Mouse (Mus musculus) heart, embryonic 14.5 days (tissue): ENCODE data around the gene Hist1h2ad. TPM values are rescaled to one million over a fixed set of nuclear protein-coding genes. Genes with fewer than 3 reads are reported as not detected.
"Not testable (repeated sequence)": the region's sequence is repeated elsewhere in the genome, so short reads cannot be mapped to it uniquely, and the experiment has no call there.

ENCODE experiments used
- ATAC-seq: fragments of 200-750 bp; cut with Nextera tagmentation; 2 replicates; pipeline ENCODE4 v1.8.0; 2017; ENCODE audit warnings: low read depth, moderate TSS enrichment; ENCODE audit not compliant: insufficient number of reproducible peaks, insufficient read depth, low FRiP score
- H3K27ac ChIP-seq, 2 experiments: fragments of 200-500 bp in 1 of 2; fragments of 300-500 bp in 1 of 2; sonication (generic) in 1 of 2; replicated peaks in 1 of 2; 2 replicates each; pipeline ENCODE4 v1.5.1; 2012 to 2014; ENCODE audit warnings: low read depth in 2 of 2, low read length in 2 of 2, control low read depth in 1 of 2, mild to moderate bottlenecking in 1 of 2, mixed read lengths in 1 of 2; ENCODE audit not compliant: control insufficient read depth in 1 of 2, insufficient read depth in 1 of 2
- H3K27me3 ChIP-seq: fragments of 300-500 bp; sonication (generic); 2 replicates; pipeline ENCODE4 v1.6.1; 2014; ENCODE audit warnings: mild to moderate bottlenecking, low read length, control low read depth; ENCODE audit not compliant: control insufficient read depth, insufficient read depth
- H3K36me3 ChIP-seq: fragments of 300-500 bp; sonication (generic); 2 replicates; pipeline ENCODE4 v1.6.1; 2014; ENCODE audit warnings: mild to moderate bottlenecking, control low read depth, low read length, mixed read lengths; ENCODE audit not compliant: control insufficient read depth, insufficient read depth
- H3K4me1 ChIP-seq, 2 experiments: fragments of 200-500 bp in 1 of 2; fragments of 300-500 bp in 1 of 2; sonication (generic) in 1 of 2; 2 replicates each; pipeline ENCODE4 v1.6.1; 2012 to 2014; ENCODE audit warnings: low read length in 2 of 2, control low read depth in 1 of 2, mixed read lengths in 1 of 2; ENCODE audit not compliant: control insufficient read depth in 2 of 2, insufficient read depth in 2 of 2
- H3K4me2 ChIP-seq: fragments of 300-500 bp; sonication (generic); 2 replicates; pipeline ENCODE4 v1.6.1; 2014; ENCODE audit warnings: mild to moderate bottlenecking, low read length
- H3K4me3 ChIP-seq, 2 experiments: fragments of 200-500 bp in 1 of 2; fragments of 300-500 bp in 1 of 2; sonication (generic) in 1 of 2; 2 replicates each; pipeline ENCODE4 v1.5.1; 2012 to 2014; ENCODE audit warnings: low read length in 2 of 2, mild to moderate bottlenecking in 2 of 2, control low read depth in 1 of 2, low read depth in 1 of 2, moderate library complexity in 1 of 2; ENCODE audit not compliant: control insufficient read depth in 1 of 2, insufficient read depth in 1 of 2
- H3K9ac ChIP-seq: fragments of 300-500 bp; sonication (generic); 2 replicates; pipeline ENCODE4 v1.6.1; 2014; ENCODE audit warnings: mild to moderate bottlenecking, low read length
- H3K9me3 ChIP-seq: fragments of 300-500 bp; sonication (generic); 2 replicates; pipeline ENCODE4 v1.6.1; 2016; ENCODE audit warnings: low read length, control low read depth; ENCODE audit not compliant: control insufficient read depth
- WGBS: fragments of 180-500 bp; shearing (Covaris S2); extraction: QIAGEN DNeasy Blood & Tissue Kit; methylation state at CpG from one replicate; pipeline ENCODE4 v1.1.7; 2014; 5-methylcytosine and 5-hydroxymethylcytosine counted together
- polyA plus RNA-seq: library from polyadenylated mRNA; unstranded; fragments of >200 nt; fragmentation: Nextera tagmentation; extraction: Ambion mirVana; gene quantifications from 2 replicates; pipeline ENCODE4 v1.2.1, GENCODE M21; 2014

Hist1h2ad gene
- polyA plus RNA-seq, 1 experiment from 2014 or later: 0.53 TPM

DNA sequence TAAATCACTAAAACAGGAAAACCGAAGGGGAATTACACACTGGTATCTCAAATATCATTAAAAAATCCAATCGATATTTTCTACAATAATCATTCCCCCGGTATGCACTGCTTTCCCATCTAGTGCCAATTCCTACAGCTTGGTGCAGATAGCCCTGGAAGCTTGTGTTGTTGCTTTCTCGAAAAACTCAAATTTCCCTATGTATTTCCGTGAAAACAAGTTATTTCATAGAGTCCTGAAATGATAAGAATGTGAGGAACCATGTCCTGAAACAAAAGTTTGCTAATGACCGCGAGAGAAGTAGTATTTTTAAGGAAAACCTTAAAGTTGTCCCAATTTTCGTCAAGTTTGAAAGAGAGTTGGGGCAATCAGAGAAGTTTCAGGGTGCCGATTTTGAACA is 19.8 kb upstream of the Hist1h2ad start:
- Histone ChIP-seq H3K4me1 (peaks cover 0 to 13% of the 10 kb centered on the region in 2 experiments; a peak in 3 of 4 replicates), H3K4me2 (peak overlapping the region; percentile 85), H3K4me3 (peak overlapping the region in 1 of 2 experiments; percentile 62; a peak in 2 of 4 replicates), H3K27ac (peak overlapping the region; percentile 97 to 98), H3K9ac (peak overlapping the region; percentile 94), H3K36me3 (no peaks in the 10 kb centered on the region), H3K27me3 (no peaks in the 10 kb centered on the region), H3K9me3 (no peaks in the 10 kb centered on the region)
- no peak for ATAC-seq
- WGBS: 22% methylated on average over 9 of the region's 9 CpGs

DNA sequence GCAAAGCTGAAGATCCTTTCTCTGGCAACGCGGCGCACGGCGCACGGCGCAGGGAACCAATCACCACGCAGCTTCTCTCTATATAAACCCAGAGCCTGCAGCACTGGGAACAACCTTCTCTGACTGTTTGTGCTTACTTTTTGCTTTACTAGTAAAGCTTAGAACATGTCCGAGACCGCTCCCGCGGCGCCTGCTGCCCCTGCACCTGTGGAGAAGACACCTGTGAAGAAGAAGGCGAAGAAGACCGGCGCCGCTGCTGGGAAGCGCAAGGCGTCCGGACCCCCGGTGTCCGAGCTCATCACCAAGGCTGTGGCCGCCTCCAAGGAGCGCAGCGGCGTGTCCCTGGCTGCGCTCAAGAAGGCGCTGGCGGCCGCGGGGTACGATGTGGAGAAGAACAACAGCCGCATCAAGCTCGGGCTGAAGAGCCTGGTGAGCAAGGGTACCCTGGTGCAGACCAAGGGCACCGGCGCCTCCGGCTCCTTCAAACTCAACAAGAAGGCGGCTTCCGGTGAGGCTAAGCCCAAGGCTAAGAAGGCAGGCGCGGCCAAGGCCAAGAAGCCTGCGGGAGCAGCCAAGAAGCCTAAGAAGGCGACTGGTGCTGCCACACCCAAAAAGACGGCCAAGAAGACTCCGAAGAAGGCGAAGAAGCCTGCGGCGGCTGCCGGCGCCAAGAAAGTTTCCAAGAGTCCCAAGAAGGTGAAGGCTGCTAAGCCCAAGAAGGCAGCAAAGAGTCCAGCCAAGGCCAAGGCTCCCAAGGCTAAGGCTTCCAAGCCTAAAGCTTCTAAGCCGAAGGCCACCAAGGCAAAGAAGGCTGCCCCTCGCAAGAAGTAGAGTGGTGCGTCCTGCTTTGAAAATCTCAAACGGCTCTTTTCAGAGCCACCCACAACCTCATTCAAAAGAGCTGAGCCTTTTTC is 19.0 kb upstream of the Hist1h2ad start:
- H3K9me3 ChIP-seq: no peaks in the 10 kb centered on the region
- WGBS: under 1% methylated on average over 54 of the region's 54 CpGs
- peak overlapping the region; percentile 94 for H3K9ac ChIP-seq
- peaks cover 0 to 13% of the 10 kb centered on the region in 2 experiments; a peak in 3 of 4 replicates for H3K4me1 ChIP-seq
- H3K36me3 ChIP-seq: no peaks in the 10 kb centered on the region
- H3K4me2 ChIP-seq: peak overlapping the region; percentile 85
- no peaks in the 10 kb centered on the region for H3K27me3 ChIP-seq
- peak overlapping the region; percentile 97 to 98 for H3K27ac ChIP-seq
- ATAC-seq: peak; percentile 79
- H3K4me3 ChIP-seq: peak overlapping the region; percentile 62 to 69

DNA sequence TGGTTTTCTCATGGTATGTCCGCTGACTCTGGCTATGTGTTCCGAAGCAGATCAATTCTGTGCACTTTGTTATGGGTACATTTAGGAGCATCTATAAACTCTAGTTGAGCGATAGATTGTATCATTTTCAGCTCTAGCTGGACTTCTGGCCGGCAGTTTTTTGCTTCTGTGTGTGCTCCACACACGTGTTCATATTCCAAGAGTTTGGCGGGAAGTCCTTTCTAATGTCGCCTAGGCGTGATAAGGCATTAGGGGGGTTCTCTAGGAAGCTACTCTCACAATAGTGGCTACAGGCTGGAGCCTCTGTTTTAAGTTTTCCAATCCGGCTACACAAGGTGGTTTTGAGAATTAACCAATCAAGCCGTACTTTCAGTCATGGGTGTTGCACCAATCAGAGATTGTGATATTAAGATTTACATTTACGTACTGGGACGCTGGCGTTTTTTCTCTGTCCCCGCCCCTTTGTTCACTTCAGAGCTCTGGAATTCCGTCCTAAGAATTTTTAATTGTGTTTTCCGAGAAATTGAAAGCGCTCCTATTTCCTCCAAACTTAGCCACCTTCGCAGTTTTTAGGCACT is 18.3 kb upstream of the Hist1h2ad start:
- Histone ChIP-seq H3K9ac (peak overlapping the region; percentile 94), H3K9me3 (no peaks in the 10 kb centered on the region), H3K4me2 (peak overlapping the region; percentile 85), H3K4me1 (peaks cover 0 to 8% of the 10 kb centered on the region in 2 experiments; a peak in 3 of 4 replicates), H3K27ac (peak overlapping the region; percentile 97 to 98), H3K27me3 (no peaks in the 10 kb centered on the region), H3K4me3 (peak overlapping the region; percentile 62 to 69), H3K36me3 (no peaks in the 10 kb centered on the region)
- WGBS: under 1% methylated on average over 18 of the region's 18 CpGs
- ATAC-seq: peak; percentile 78

DNA sequence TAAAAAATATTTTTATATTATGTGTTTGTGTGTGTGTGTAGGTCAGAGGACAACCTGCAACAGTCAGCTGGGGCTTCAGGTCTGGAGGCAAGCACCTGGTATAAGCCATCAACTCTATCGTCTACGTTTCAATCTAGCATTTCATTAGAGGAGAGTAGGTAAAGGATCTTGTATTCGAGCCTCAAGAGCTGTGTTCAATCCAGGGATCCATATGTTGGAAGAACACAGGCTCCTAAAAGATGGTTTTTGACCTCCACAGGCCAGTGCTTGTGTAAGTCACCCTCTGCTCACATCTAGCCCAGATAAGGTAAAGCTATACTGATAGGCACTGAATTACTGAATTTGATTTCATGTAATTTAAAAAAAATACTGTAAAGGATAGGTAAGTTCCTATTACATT is 17.3 kb upstream of the Hist1h2ad start:
- no peaks in the 10 kb centered on the region for H3K9me3 ChIP-seq
- no peak overlapping the region for H3K4me3 ChIP-seq
- ATAC-seq: no peak
- 65% methylated on average over 3 of the region's 3 CpGs for WGBS
- H3K27ac ChIP-seq: peak overlapping the region in 1 of 2 experiments; percentile 98; a peak in 2 of 4 replicates
- no peaks in the 10 kb centered on the region for H3K27me3 ChIP-seq
- H3K4me1 ChIP-seq: peaks cover 0 to 8% of the 10 kb centered on the region in 2 experiments; a peak in 3 of 4 replicates
- peak overlapping the region; percentile 85; the same call in 1 of the 2 replicates for H3K4me2 ChIP-seq
- no peak overlapping the region for H3K9ac ChIP-seq
- H3K36me3 ChIP-seq: no peaks in the 10 kb centered on the region

- WGBS: 48% methylated on average over 2 of the region's 2 CpGs
- not testable (repeated sequence) for H3K4me3 ChIP-seq, H3K27ac ChIP-seq, H3K4me1 ChIP-seq, H3K27me3 ChIP-seq, H3K4me2 ChIP-seq, H3K36me3 ChIP-seq, H3K9me3 ChIP-seq, H3K9ac ChIP-seq, ATAC-seq
These were observed 13.5 kb upstream of the Hist1h2ad start for GRCm38 (mm10) chr13:23560699-23561098.

DNA sequence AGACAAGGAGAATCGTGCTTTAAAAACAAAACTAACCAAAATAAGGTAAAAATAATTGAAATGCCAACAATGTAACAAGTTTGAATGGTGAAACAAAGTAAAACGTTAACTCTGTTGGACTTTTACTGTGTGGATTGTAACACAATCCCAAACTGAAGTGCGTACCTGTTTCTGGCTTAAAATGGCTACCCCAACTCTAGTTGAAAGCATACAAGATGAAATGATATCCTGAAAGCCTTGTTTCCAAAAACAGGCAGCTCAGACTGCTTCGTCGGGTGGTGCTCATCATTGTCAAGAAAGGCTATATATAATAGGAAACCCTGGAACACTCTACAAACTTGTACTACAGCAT is 12.7 kb upstream of the Hist1h2ad start:
- WGBS: 0% methylated on average over 2 of the region's 5 CpGs
- Histone ChIP-seq H3K9ac (peak overlapping the region; percentile 71; the same call in 1 of the 2 replicates), H3K4me2 (peak overlapping the region; percentile 74), H3K4me3 (peak overlapping the region; percentile 44 to 56; a peak in 2 of 4 replicates), H3K27ac (peak overlapping the region in 1 of 2 experiments; percentile 99; a peak in 2 of 4 replicates)
- not testable (repeated sequence) for H3K27me3 ChIP-seq, ATAC-seq, H3K9me3 ChIP-seq, H3K36me3 ChIP-seq, H3K4me1 ChIP-seq

- H3K27me3 ChIP-seq, H3K4me1 ChIP-seq, H3K36me3 ChIP-seq, H3K9me3 ChIP-seq: not testable (repeated sequence)
- peak within 1 kb of the TSS; percentile 74 for H3K4me2 ChIP-seq
- under 1% methylated on average over 44 of the region's 67 CpGs for WGBS
- H3K9ac ChIP-seq: peak within 1 kb of the TSS; percentile 71
- peak; percentile 87 for ATAC-seq
- H3K4me3 ChIP-seq: peak within 1 kb of the TSS; percentile 44 to 56
- H3K27ac ChIP-seq: peak within 1 kb of the TSS; percentile 89 to 99
These were observed 12.1 kb upstream of the Hist1h2ad start, which contains the start of gene Hist1h3e for GRCm38 (mm10) chr13:23561883-23562659. Hist1h3e (minus strand) TSS chr13:23562369.
